Mouse (Mus musculus) layer of hippocampus, postnatal 36 days (tissue): ENCODE measurements around the gene Wfdc12. TPM values are rescaled to one million over a fixed set of nuclear protein-coding genes. Genes with fewer than 3 reads are reported as not detected.

Source experiments
- total RNA-seq, 2 experiments: library from RNA; stranded (reverse); gene quantifications; 2 replicates each; pipeline ENCODE4 v1.2.3; 2021

Gene Wfdc12
- total RNA-seq, 2 experiments from 2014 or later: not detected

Other genes with a start within 250 kb of the Wfdc12 start
- 100 to 1,000 TPM; 531 to 565 TPM for gene Ywhab, start 195.6 kb downstream of the Wfdc12 start, total RNA-seq
- gene Pabpc1l, start 165.2 kb downstream of the Wfdc12 start, total RNA-seq: under 1 TPM in 1 of 2 experiments, not detected in 1; 0.37 TPM
- 10 to 100 TPM; 50.4 to 51.2 TPM for gene Stk4, start 120.3 kb downstream of the Wfdc12 start, total RNA-seq
- 100 to 1,000 TPM in 1 of 2 experiments, 10 to 100 TPM in 1; 99.4 to 114 TPM for gene Tomm34, start 119.4 kb downstream of the Wfdc12 start, total RNA-seq
- gene Kcns1, start 19.5 kb downstream of the Wfdc12 start, total RNA-seq: 1 to 10 TPM; 4.0 to 4.2 TPM
- gene Wfdc5, start 7.9 kb downstream of the Wfdc12 start, total RNA-seq: not detected
- gene Wfdc15a, start 9.5 kb upstream of the Wfdc12 start, total RNA-seq: not detected
- gene Wfdc15b, start 31.1 kb upstream of the Wfdc12 start, total RNA-seq: not detected
- gene Svs2, start 47.9 kb upstream of the Wfdc12 start, total RNA-seq: not detected
- gene Svs3b, start 66.0 kb upstream of the Wfdc12 start, total RNA-seq: not detected
- not detected for gene Svs4, start 87.9 kb upstream of the Wfdc12 start, total RNA-seq
- gene Svs3a, start 98.7 kb upstream of the Wfdc12 start, total RNA-seq: not detected
- not detected for gene Svs6, start 126.1 kb upstream of the Wfdc12 start, total RNA-seq
- gene Svs5, start 142.1 kb upstream of the Wfdc12 start, total RNA-seq: not detected
- 1 to 10 TPM in 1 of 2 experiments, under 1 TPM in 1; 0.85 to 1.4 TPM for gene Slpi, start 198.5 kb upstream of the Wfdc12 start, total RNA-seq
- under 1 TPM; 0.35 to 0.46 TPM for gene Rbpjl, start 212.5 kb upstream of the Wfdc12 start, total RNA-seq
- gene Matn4, start 214.6 kb upstream of the Wfdc12 start, total RNA-seq: 10 to 100 TPM; 13.0 to 13.4 TPM